Mouse (Mus musculus): ENCODE results near the gene Fgfr2. TPM values are rescaled to one million over a fixed set of nuclear protein-coding genes. Genes with fewer than 3 reads are reported as not detected.
A peak's percentile ranks its signal among the peaks of the same experiment; 100 is the strongest.

Fgfr2 gene
- total and polyA plus RNA-seq, 2 experiments from 2014 or later, result 17.1 to 47.6 TPM

GRCm38 (mm10) chr7:131970255-131970654 lies 1152.9 kb downstream of the Fgfr2 start:
- Histone ChIP-seq H3K27me3 (ENCODE audit: insufficient read depth, low read length) (peaks cover 21% of the 10 kb centered on the region; the same call in 1 of the 2 replicates), H3K36me3 (ENCODE audit: insufficient read depth) (no peaks in the 10 kb centered on the region), H3K4me3 (ENCODE audit: low read depth, low read length) (peak overlapping the region; percentile 57), H3K27ac (ENCODE audit: low read depth, low read length) (no peak overlapping the region), H3K9me3 (ENCODE audit: low read length) (no peaks in the 10 kb centered on the region), H3K4me1 (ENCODE audit: insufficient read depth) (peaks cover 13% of the 10 kb centered on the region; the same call in 1 of the 2 replicates), H3K9ac (peak overlapping the region; percentile 25; the same call in 1 of the 2 replicates), H3K4me2 (ENCODE audit: low read depth) (peak overlapping the region; percentile 84)
- WGBS, result 53% methylated on average over 3 of the region's 3 CpGs
- DNase-seq, result no peak
- ATAC-seq, result no peak
- no peak for TF ChIP-seq CTCF (IDR thresholded peaks at IDR 0.05; ENCODE audit: low read depth)

GRCm38 (mm10) chr7:131966916-131967494 lies 1156.1 kb downstream of the Fgfr2 start:
- Histone ChIP-seq H3K4me3 (ENCODE audit: low read depth, low read length) (peak overlapping the region; percentile 57), H3K9ac (peak overlapping the region; percentile 78), H3K4me2 (ENCODE audit: low read depth) (peak overlapping the region; percentile 84), H3K27ac (ENCODE audit: low read depth, low read length) (peak overlapping the region; percentile 88), H3K4me1 (ENCODE audit: insufficient read depth) (peaks cover 13% of the 10 kb centered on the region; the same call in 1 of the 2 replicates), H3K9me3 (ENCODE audit: low read length) (no peaks in the 10 kb centered on the region), H3K36me3 (ENCODE audit: insufficient read depth) (no peaks in the 10 kb centered on the region), H3K27me3 (ENCODE audit: insufficient read depth, low read length) (peaks cover 21% of the 10 kb centered on the region; the same call in 1 of the 2 replicates)
- WGBS, result 8% methylated on average over 54 of the region's 57 CpGs
- 0 out of 2 replicates have a peak, but pooled peaks have one; percentile 31 for TF ChIP-seq CTCF (IDR thresholded peaks at IDR 0.05; ENCODE audit: low read depth)
- DNase-seq (peak; percentile 64), ATAC-seq (peak; percentile 54)

GRCm38 (mm10) chr7:131966023-131966915 lies 1156.9 kb downstream of the Fgfr2 start, which contains the start of gene Gpr26:
Gpr26 (plus strand) TSS chr7:131966460.
- no peaks in the 10 kb centered on the region for H3K36me3 ChIP-seq (ENCODE audit: insufficient read depth)
- peaks cover 13% of the 10 kb centered on the region; the same call in 1 of the 2 replicates for H3K4me1 ChIP-seq (ENCODE audit: insufficient read depth)
- peak; percentile 44 for TF ChIP-seq CTCF (IDR thresholded peaks at IDR 0.05; ENCODE audit: low read depth)
- peak within 1 kb of the TSS; percentile 88 for H3K27ac ChIP-seq (ENCODE audit: low read depth, low read length)
- no peaks in the 10 kb centered on the region for H3K9me3 ChIP-seq (ENCODE audit: low read length)
- ATAC-seq (peak; percentile 89), DNase-seq (peak; percentile 76)
- H3K4me3 ChIP-seq (ENCODE audit: low read depth, low read length), result peak within 1 kb of the TSS; percentile 57
- peak within 1 kb of the TSS; percentile 84 for H3K4me2 ChIP-seq (ENCODE audit: low read depth)
- peaks cover 21% of the 10 kb centered on the region; the same call in 1 of the 2 replicates for H3K27me3 ChIP-seq (ENCODE audit: insufficient read depth, low read length)
- 2% methylated on average over 30 of the region's 32 CpGs for WGBS
- peak within 1 kb of the TSS; percentile 78 for H3K9ac ChIP-seq

GRCm38 (mm10) chr7:131960551-131960950 lies 1162.6 kb downstream of the Fgfr2 start:
- Histone ChIP-seq H3K27ac (ENCODE audit: low read depth, low read length) (no peak overlapping the region), H3K27me3 (ENCODE audit: insufficient read depth, low read length) (no peaks in the 10 kb centered on the region; the same call in 1 of the 2 replicates), H3K4me3 (ENCODE audit: low read depth, low read length) (no peak overlapping the region), H3K4me1 (ENCODE audit: insufficient read depth) (no peaks in the 10 kb centered on the region), H3K9me3 (ENCODE audit: low read length) (no peaks in the 10 kb centered on the region), H3K36me3 (ENCODE audit: insufficient read depth) (no peaks in the 10 kb centered on the region), H3K9ac (no peak overlapping the region), H3K4me2 (ENCODE audit: low read depth) (no peak overlapping the region)
- ATAC-seq (no peak), DNase-seq (no peak)
- WGBS, result 24% methylated on average over 6 of the region's 6 CpGs
- no peak for TF ChIP-seq CTCF (IDR thresholded peaks at IDR 0.05; ENCODE audit: low read depth)

GRCm38 (mm10) chr7:131958705-131959104 lies 1164.4 kb downstream of the Fgfr2 start:
- no peak for ATAC-seq
- H3K27ac ChIP-seq (ENCODE audit: low read depth, low read length), result no peak overlapping the region
- no peaks in the 10 kb centered on the region; the same call in 1 of the 2 replicates for H3K27me3 ChIP-seq (ENCODE audit: insufficient read depth, low read length)
- no peak overlapping the region for H3K4me3 ChIP-seq (ENCODE audit: low read depth, low read length)
- no peaks in the 10 kb centered on the region for H3K4me1 ChIP-seq (ENCODE audit: insufficient read depth)
- TF ChIP-seq CTCF (IDR thresholded peaks at IDR 0.05; ENCODE audit: low read depth), result no peak
- WGBS, result 83% methylated on average over 1 of the region's 1 CpGs
- H3K9me3 ChIP-seq (ENCODE audit: low read length), result no peaks in the 10 kb centered on the region
- no peak for DNase-seq
- no peaks in the 10 kb centered on the region for H3K36me3 ChIP-seq (ENCODE audit: insufficient read depth)
- H3K9ac ChIP-seq, result no peak overlapping the region
- no peak overlapping the region for H3K4me2 ChIP-seq (ENCODE audit: low read depth)

GRCm38 (mm10) chr7:131953402-131953801 lies 1169.7 kb downstream of the Fgfr2 start:
- H3K9me3 ChIP-seq (ENCODE audit: low read length), result no peaks in the 10 kb centered on the region
- no peaks in the 10 kb centered on the region for H3K36me3 ChIP-seq (ENCODE audit: insufficient read depth)
- no peak overlapping the region for H3K4me2 ChIP-seq (ENCODE audit: low read depth)
- no peaks in the 10 kb centered on the region for H3K4me1 ChIP-seq (ENCODE audit: insufficient read depth)
- no peaks in the 10 kb centered on the region for H3K27me3 ChIP-seq (ENCODE audit: insufficient read depth, low read length)
- no peak for DNase-seq
- H3K9ac ChIP-seq, result no peak overlapping the region
- 0 out of 2 replicates have a peak, but pooled peaks have one; percentile 27 for ATAC-seq
- H3K4me3 ChIP-seq (ENCODE audit: low read depth, low read length), result no peak overlapping the region
- 22% methylated on average over 3 of the region's 3 CpGs for WGBS
- no peak overlapping the region for H3K27ac ChIP-seq (ENCODE audit: low read depth, low read length)
- no peak for TF ChIP-seq CTCF (IDR thresholded peaks at IDR 0.05; ENCODE audit: low read depth)

All from forebrain, postnatal 0 days (tissue).